Mouse (Mus musculus) midbrain, embryonic 10.5 days (tissue): ENCODE measurements at regions not wholly inside any gene's neighbourhood (a gene's known extent, or its start where the extent isn't known, plus 50 kb on each side); places are given as distances from the start of the nearest gene placed in this dataset.

Experiments used
- DNase-seq: peaks from one replicate; pipeline ENCODE4 v3.0.0-alpha.2; 2017; ENCODE audit warnings: low spot score
- H3K27ac ChIP-seq: fragments of 300-500 bp; sonication (generic); replicated peaks from 2 replicates; pipeline ENCODE4 v1.5.1; 2016; ENCODE audit warnings: mild to moderate bottlenecking
- H3K27me3 ChIP-seq: fragments of 300-500 bp; sonication (generic); 2 replicates; pipeline ENCODE4 v1.6.1; 2016; ENCODE audit warnings: low read depth, mild to moderate bottlenecking; ENCODE audit not compliant: poor library complexity, severe bottlenecking
- H3K36me3 ChIP-seq: fragments of 300-500 bp; sonication (generic); 2 replicates; pipeline ENCODE4 v1.6.1; 2016; ENCODE audit warnings: mild to moderate bottlenecking, moderate library complexity
- H3K4me1 ChIP-seq: fragments of 300-500 bp; sonication (generic); 2 replicates; pipeline ENCODE4 v1.6.1; 2016
- H3K4me3 ChIP-seq: fragments of 300-500 bp; sonication (generic); 2 replicates; pipeline ENCODE4 v1.5.1; 2016; ENCODE audit warnings: mild to moderate bottlenecking, moderate library complexity
- H3K9me3 ChIP-seq: fragments of 300-500 bp; sonication (generic); replicated peaks from 2 replicates; pipeline ENCODE4 v1.6.1; 2016; ENCODE audit warnings: mild to moderate bottlenecking
- WGBS: fragments of 180-500 bp; shearing (Covaris S2); methylation state at CpG from one replicate; pipeline ENCODE4 v1.1.7; 2016; 5-methylcytosine and 5-hydroxymethylcytosine counted together

GRCm38 (mm10) chr8:92427801-92428200 lies 70.4 kb downstream of the Irx5 start:
- Histone ChIP-seq H3K4me1 (no peaks in the 10 kb centered on the region), H3K4me3 (no peak overlapping the region), H3K9me3 (no peaks in the 10 kb centered on the region), H3K36me3 (no peaks in the 10 kb centered on the region), H3K27ac (no peak overlapping the region), H3K27me3 (no peaks in the 10 kb centered on the region)
- WGBS = 85% methylated on average over 9 of the region's 9 CpGs
- no peak for DNase-seq

- H3K27ac ChIP-seq = no peak overlapping the region
- WGBS = 87% methylated on average over 15 of the region's 15 CpGs
- no peaks in the 10 kb centered on the region for H3K36me3 ChIP-seq
- H3K4me1 ChIP-seq = peaks cover 19% of the 10 kb centered on the region
- no peak for DNase-seq
- no peaks in the 10 kb centered on the region for H3K9me3 ChIP-seq
- H3K4me3 ChIP-seq = no peak overlapping the region
- no peaks in the 10 kb centered on the region for H3K27me3 ChIP-seq
Measured at GRCm38 (mm10) chr8:92437075-92437663, 79.7 kb downstream of the Irx5 start.

GRCm38 (mm10) chr8:92438294-92438693 lies 80.9 kb downstream of the Irx5 start:
- no peaks in the 10 kb centered on the region for H3K27me3 ChIP-seq
- no peak overlapping the region for H3K4me3 ChIP-seq
- peaks cover 19% of the 10 kb centered on the region for H3K4me1 ChIP-seq
- no peak overlapping the region for H3K27ac ChIP-seq
- H3K36me3 ChIP-seq = no peaks in the 10 kb centered on the region
- 41% methylated on average over 9 of the region's 9 CpGs for WGBS
- DNase-seq = no peak
- no peaks in the 10 kb centered on the region for H3K9me3 ChIP-seq

DNA sequence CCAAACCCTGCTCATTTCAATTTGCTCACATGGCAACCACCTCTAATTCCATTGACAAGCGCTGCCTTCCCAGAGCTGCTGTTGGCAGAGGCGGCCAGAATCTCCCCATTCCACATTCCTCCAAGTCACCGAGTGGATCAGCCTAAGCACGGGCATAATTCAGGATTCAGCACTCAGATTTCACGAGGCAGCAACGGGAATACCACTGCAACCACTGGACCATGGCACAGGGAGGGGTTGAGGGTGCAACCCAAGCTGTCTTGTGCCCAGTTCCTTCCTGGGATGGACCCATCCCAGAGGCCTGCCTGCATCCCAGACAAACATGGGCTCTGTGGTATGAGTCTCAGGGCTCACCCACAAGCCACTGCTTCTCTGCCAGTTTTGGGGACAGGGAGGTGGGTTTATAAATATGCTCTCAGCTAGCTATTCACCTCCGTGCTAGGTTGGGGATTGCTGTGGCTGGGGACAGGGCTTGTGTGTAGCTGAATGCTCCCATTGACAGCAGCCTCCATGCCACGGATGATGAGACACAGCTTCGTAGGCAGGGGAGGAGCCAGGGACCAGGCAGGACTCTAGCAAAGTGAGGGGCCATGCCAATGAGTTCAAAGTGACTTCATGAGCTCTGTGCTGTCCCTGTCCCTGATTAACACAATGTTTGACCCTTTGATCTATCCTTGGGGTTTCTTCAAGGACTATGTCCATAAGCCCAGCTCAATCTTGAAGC lies 82.5 kb downstream of the Irx5 start:
- 52% methylated on average over 9 of the region's 9 CpGs for WGBS
- Histone ChIP-seq H3K9me3 (no peaks in the 10 kb centered on the region), H3K36me3 (no peaks in the 10 kb centered on the region), H3K4me3 (no peak overlapping the region), H3K27me3 (no peaks in the 10 kb centered on the region), H3K27ac (0 out of 2 replicates have a peak overlapping the region, but pooled peaks have one; percentile 1), H3K4me1 (peaks cover 19% of the 10 kb centered on the region)
- no peak for DNase-seq

DNA sequence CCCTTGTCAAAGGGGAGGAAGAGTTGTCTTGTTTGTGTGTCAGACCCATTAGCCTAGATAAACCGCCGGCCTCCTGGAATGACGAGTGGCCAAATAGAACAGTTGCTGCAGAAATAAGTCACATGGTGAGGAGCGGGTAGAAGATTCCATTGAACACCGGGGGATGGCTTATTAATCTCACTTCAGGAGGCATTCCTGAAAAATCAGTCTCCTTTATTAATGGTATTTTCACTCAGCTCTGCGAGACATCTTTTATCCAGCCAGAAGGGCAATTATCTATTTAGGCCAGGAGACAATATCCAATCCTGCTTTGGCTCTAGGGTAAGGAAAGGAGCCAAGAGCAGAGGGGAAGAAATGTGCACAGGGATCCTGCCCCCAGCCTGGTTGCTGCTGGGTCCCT lies 84.7 kb downstream of the Irx5 start:
- Histone ChIP-seq H3K27ac (no peak overlapping the region), H3K4me3 (no peak overlapping the region), H3K27me3 (no peaks in the 10 kb centered on the region), H3K36me3 (no peaks in the 10 kb centered on the region), H3K9me3 (no peaks in the 10 kb centered on the region), H3K4me1 (peaks cover 18% of the 10 kb centered on the region)
- 80% methylated on average over 6 of the region's 6 CpGs for whole genome bisulfite sequencing
- DNase-seq = no peak

DNA sequence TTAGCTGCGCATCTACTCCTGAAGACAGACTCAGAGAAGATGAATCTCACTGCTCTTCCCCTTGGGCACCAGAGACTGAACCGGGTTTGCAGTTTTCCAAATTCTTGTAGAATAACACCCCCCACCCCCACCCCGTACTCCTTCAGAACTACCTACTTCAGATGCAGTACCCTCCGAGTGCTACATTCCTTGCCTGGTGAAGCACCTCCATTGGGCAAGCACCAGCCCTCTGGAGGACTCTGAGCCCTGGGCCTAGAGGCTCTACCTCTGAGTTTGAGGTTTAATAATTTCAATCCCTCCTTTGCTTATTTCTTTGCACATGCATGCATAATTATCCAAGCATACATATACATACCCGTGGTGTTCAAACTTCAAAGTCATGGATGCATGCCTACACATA lies 101.9 kb downstream of the Irx5 start:
- peaks cover 72% of the 10 kb centered on the region for H3K27me3 ChIP-seq
- H3K4me1 ChIP-seq = peaks cover 15% of the 10 kb centered on the region
- no peak overlapping the region for H3K27ac ChIP-seq
- H3K4me3 ChIP-seq = no peak overlapping the region
- 92% methylated on average over 5 of the region's 5 CpGs for WGBS
- peaks cover 4% of the 10 kb centered on the region; the same call in 1 of the 2 replicates for H3K9me3 ChIP-seq
- DNase-seq = no peak
- no peaks in the 10 kb centered on the region for H3K36me3 ChIP-seq

DNA sequence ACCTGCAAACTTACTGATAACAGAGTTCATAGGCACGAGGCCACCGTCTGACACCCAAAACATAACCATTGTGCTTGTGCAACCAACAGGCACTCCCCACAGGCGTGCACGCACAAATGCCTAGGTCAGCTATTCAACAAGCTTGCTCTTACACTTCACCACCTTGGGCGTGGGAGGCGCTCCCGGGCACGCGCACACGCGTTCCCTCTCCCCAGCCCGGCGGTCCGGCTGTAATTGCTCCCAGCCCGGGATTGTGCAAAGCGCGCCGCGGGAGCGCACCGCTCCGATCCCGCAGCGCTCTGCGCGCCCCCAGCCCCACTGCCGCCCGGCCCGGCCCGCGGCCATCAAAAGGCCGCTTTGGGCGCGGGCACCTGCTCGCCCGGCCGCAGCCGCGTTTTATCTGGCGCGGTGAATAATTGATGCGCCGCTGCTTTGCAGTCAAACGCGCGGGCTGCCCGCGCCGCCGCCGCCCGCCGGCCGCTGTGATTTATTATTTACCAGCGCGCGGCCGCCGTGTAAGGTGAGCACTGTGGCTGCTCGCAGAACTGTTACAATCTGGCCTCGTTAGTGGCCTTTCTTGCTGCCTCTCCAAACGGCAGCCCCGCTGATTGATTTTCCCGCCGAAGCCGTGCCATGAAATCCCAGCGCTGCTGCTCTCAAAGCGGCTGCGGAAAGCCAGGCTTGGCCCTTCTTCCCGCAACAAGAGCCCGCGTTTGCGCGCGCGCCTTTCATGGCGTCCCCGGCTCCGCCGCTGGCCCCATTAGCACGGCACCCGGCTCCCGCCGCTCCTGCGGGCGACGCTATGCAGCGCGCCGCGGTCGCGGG lies 102.9 kb downstream of the Irx5 start:
- Histone ChIP-seq H3K4me1 (peaks cover 15% of the 10 kb centered on the region), H3K27me3 (peaks cover 74% of the 10 kb centered on the region), H3K27ac (peak overlapping the region; percentile 87), H3K9me3 (peaks cover 7% of the 10 kb centered on the region; the same call in 1 of the 2 replicates), H3K4me3 (peak overlapping the region; percentile 71), H3K36me3 (no peaks in the 10 kb centered on the region)
- WGBS = under 1% methylated on average over 93 of the region's 93 CpGs
- DNase-seq = peak; percentile 73

DNA sequence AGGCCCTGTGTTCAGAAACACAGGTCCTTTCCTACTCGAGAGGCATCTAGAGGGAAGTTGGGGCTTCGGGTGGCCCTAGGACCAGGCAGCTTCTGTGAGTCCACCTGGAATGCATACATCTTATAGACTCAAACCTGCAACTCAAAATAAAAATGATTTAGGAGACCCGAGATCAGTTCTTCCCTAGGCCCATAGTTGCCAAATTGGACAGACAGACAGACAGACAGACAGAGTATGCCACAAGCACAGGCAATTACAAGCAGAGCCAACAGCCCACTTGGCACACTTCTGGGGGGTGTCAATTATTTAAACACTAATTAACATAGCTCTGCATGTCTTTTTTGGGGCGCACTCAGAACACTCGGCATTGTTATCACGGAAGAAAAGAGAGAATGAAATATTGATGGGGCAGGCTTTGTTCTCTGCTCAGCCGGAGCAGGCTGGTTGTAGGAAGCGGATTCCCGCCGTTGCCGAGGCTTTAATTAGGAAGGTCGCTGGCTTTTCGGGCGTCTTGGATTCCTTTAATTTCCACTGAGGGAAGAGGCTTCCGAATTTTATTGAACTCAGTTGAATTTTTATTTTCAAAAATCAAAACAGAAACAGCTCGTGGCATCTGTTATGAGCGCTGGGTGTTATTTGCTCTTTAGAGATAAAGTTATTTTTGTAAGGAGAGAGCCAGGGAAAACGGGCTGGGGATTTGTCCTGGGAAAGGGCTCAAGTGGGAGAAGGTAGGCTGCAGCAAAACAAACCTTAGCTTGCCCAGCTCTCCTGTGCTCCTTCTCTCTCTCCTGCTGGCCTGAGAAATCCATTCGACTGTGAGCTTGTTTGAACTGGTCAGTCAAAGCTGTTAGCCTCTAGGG lies 111.9 kb downstream of the Irx5 start:
- 0 out of 2 replicates have a peak, but pooled peaks cover 1% of the 10 kb centered on the region for H3K9me3 ChIP-seq
- no peaks in the 10 kb centered on the region for H3K36me3 ChIP-seq
- H3K27me3 ChIP-seq = peaks cover 46% of the 10 kb centered on the region
- H3K4me3 ChIP-seq = no peak overlapping the region
- DNase-seq = peak; percentile 41
- peak overlapping the region; percentile 78 for H3K27ac ChIP-seq
- H3K4me1 ChIP-seq = peaks cover 19% of the 10 kb centered on the region
- WGBS = 28% methylated on average over 19 of the region's 19 CpGs

GRCm38 (mm10) chr8:92472257-92472656 lies 114.8 kb downstream of the Irx5 start:
- Histone ChIP-seq H3K4me3 (no peak overlapping the region), H3K27me3 (peaks cover 32% of the 10 kb centered on the region), H3K36me3 (no peaks in the 10 kb centered on the region), H3K27ac (no peak overlapping the region), H3K4me1 (peaks cover 26% of the 10 kb centered on the region), H3K9me3 (no peaks in the 10 kb centered on the region)
- WGBS = 78% methylated on average over 7 of the region's 7 CpGs
- no peak for DNase-seq

DNA sequence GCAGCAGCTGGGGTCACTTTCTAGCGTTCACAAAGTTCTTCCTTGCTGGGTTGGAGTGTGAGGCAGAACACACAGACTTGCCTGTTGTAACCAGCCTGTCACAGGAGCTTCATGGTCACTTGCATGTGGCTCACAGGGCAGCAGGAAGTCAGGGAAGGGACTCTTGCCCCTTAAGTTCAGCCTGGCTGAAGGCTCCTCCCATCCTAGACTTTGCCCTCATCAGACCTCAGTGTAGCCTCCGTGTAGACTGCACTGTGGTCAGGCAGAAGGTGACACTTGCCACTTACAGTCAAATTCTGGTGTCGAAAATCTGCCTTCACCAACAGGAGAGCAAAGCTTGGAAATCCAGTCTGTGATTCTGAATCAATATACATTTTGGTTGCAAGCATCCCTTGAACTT lies 115.4 kb downstream of the Irx5 start:
- Histone ChIP-seq H3K27ac (no peak overlapping the region), H3K9me3 (no peaks in the 10 kb centered on the region), H3K4me1 (peaks cover 26% of the 10 kb centered on the region), H3K27me3 (peaks cover 26% of the 10 kb centered on the region), H3K4me3 (no peak overlapping the region), H3K36me3 (no peaks in the 10 kb centered on the region)
- WGBS = 75% methylated on average over 3 of the region's 3 CpGs
- no peak for DNase-seq

GRCm38 (mm10) chr8:92482393-92482792 lies 125.0 kb downstream of the Irx5 start:
- WGBS = 68% methylated on average over 5 of the region's 5 CpGs
- H3K9me3 ChIP-seq = no peaks in the 10 kb centered on the region
- H3K4me3 ChIP-seq = no peak overlapping the region
- DNase-seq = no peak
- H3K36me3 ChIP-seq = no peaks in the 10 kb centered on the region
- H3K27me3 ChIP-seq = no peaks in the 10 kb centered on the region
- H3K27ac ChIP-seq = no peak overlapping the region
- peaks cover 14% of the 10 kb centered on the region for H3K4me1 ChIP-seq

DNA sequence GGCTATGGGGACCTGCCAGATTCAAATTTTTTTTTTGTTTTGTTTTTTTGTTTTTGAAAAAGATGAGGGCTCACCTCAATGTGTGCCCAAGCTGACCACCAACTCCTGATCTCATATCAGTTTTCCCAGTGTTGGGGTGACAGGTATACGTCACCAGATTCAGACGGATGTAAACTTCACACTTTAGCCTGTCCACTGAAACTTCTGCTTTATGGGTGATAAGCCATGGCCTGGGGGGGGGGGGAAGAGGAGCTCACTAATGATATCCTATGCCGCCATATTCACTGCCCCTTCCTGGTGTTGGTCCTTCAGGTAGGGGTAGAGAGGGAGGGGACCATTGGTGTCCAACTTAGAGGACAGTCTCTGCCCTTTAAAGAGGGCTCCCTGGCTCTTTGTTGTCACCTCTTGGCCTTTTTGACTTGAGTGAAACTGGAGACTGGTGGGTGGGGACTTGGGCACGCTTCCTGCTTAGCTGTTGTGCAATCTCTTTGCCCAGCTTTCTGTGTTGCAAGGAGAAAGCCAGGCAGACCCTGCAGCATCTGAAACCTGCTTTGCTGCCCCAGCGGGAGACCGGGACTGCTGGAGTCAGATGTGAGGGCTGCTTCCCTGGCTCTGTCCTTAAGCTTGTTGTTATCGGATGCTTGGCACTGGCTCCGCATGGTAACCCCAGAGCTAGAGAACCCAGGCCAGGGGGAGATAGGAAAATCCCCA lies 125.8 kb downstream of the Irx5 start:
- WGBS = 42% methylated on average over 8 of the region's 8 CpGs
- no peak for DNase-seq
- no peak overlapping the region for H3K4me3 ChIP-seq
- no peaks in the 10 kb centered on the region for H3K27me3 ChIP-seq
- H3K36me3 ChIP-seq = no peaks in the 10 kb centered on the region
- no peaks in the 10 kb centered on the region for H3K9me3 ChIP-seq
- H3K27ac ChIP-seq = no peak overlapping the region; the same call in 1 of the 2 replicates
- peaks cover 14% of the 10 kb centered on the region for H3K4me1 ChIP-seq
